Mouse (Mus musculus) heart, embryonic 14.5 days (tissue): ENCODE data around the gene Pla2g10. TPM values are rescaled to one million over a fixed set of nuclear protein-coding genes. Genes with fewer than 3 reads are reported as not detected.
A peak's percentile ranks its signal among the peaks of the same experiment; 100 is the strongest.
"Not testable (repeated sequence)": the region's sequence is repeated elsewhere in the genome, so short reads cannot be mapped to it uniquely, and the experiment has no call there.

Experiments
- ATAC-seq: fragments of 200-750 bp; cut with Nextera tagmentation; 2 replicates; pipeline ENCODE4 v1.8.0; 2017; ENCODE audit warnings: low read depth, moderate TSS enrichment; ENCODE audit not compliant: insufficient number of reproducible peaks, insufficient read depth, low FRiP score
- H3K27ac ChIP-seq, 2 experiments: fragments of 200-500 bp in 1 of 2; fragments of 300-500 bp in 1 of 2; sonication (generic) in 1 of 2; replicated peaks in 1 of 2; 2 replicates each; pipeline ENCODE4 v1.5.1; 2012 to 2014; ENCODE audit warnings: low read depth in 2 of 2, low read length in 2 of 2, control low read depth in 1 of 2, mild to moderate bottlenecking in 1 of 2, mixed read lengths in 1 of 2; ENCODE audit not compliant: control insufficient read depth in 1 of 2, insufficient read depth in 1 of 2
- H3K27me3 ChIP-seq: fragments of 300-500 bp; sonication (generic); 2 replicates; pipeline ENCODE4 v1.6.1; 2014; ENCODE audit warnings: mild to moderate bottlenecking, low read length, control low read depth; ENCODE audit not compliant: control insufficient read depth, insufficient read depth
- H3K36me3 ChIP-seq: fragments of 300-500 bp; sonication (generic); 2 replicates; pipeline ENCODE4 v1.6.1; 2014; ENCODE audit warnings: mild to moderate bottlenecking, control low read depth, low read length, mixed read lengths; ENCODE audit not compliant: control insufficient read depth, insufficient read depth
- H3K4me1 ChIP-seq, 2 experiments: fragments of 200-500 bp in 1 of 2; fragments of 300-500 bp in 1 of 2; sonication (generic) in 1 of 2; 2 replicates each; pipeline ENCODE4 v1.6.1; 2012 to 2014; ENCODE audit warnings: low read length in 2 of 2, control low read depth in 1 of 2, mixed read lengths in 1 of 2; ENCODE audit not compliant: control insufficient read depth in 2 of 2, insufficient read depth in 2 of 2
- H3K4me2 ChIP-seq: fragments of 300-500 bp; sonication (generic); 2 replicates; pipeline ENCODE4 v1.6.1; 2014; ENCODE audit warnings: mild to moderate bottlenecking, low read length
- H3K4me3 ChIP-seq, 2 experiments: fragments of 200-500 bp in 1 of 2; fragments of 300-500 bp in 1 of 2; sonication (generic) in 1 of 2; 2 replicates each; pipeline ENCODE4 v1.5.1; 2012 to 2014; ENCODE audit warnings: low read length in 2 of 2, mild to moderate bottlenecking in 2 of 2, control low read depth in 1 of 2, low read depth in 1 of 2, moderate library complexity in 1 of 2; ENCODE audit not compliant: control insufficient read depth in 1 of 2, insufficient read depth in 1 of 2
- H3K9ac ChIP-seq: fragments of 300-500 bp; sonication (generic); 2 replicates; pipeline ENCODE4 v1.6.1; 2014; ENCODE audit warnings: mild to moderate bottlenecking, low read length
- H3K9me3 ChIP-seq: fragments of 300-500 bp; sonication (generic); 2 replicates; pipeline ENCODE4 v1.6.1; 2016; ENCODE audit warnings: low read length, control low read depth; ENCODE audit not compliant: control insufficient read depth
- WGBS: fragments of 180-500 bp; shearing (Covaris S2); extraction: QIAGEN DNeasy Blood & Tissue Kit; methylation state at CpG from one replicate; pipeline ENCODE4 v1.1.7; 2014; 5-methylcytosine and 5-hydroxymethylcytosine counted together
- polyA plus RNA-seq: library from polyadenylated mRNA; unstranded; fragments of >200 nt; fragmentation: Nextera tagmentation; extraction: Ambion mirVana; gene quantifications from 2 replicates; pipeline ENCODE4 v1.2.1, GENCODE M21; 2014

Pla2g10 gene
- polyA plus RNA-seq, 1 experiment from 2014 or later = not detected

- not testable (repeated sequence) for H3K9ac ChIP-seq, H3K9me3 ChIP-seq, H3K4me1 ChIP-seq, H3K27ac ChIP-seq, H3K36me3 ChIP-seq, H3K4me2 ChIP-seq, ATAC-seq, H3K4me3 ChIP-seq, H3K27me3 ChIP-seq
- 93% methylated on average over 1 of the region's 1 CpGs for WGBS
These were observed 32.0 kb upstream of the Pla2g10 start for GRCm38 (mm10) chr16:13762807-13763206.

GRCm38 (mm10) chr16:13757823-13758222, 27.0 kb upstream of the Pla2g10 start:
- no peak for ATAC-seq
- WGBS = 83% methylated on average over 2 of the region's 2 CpGs
- Histone ChIP-seq H3K9ac (no peak overlapping the region), H3K27me3 (no peaks in the 10 kb centered on the region), H3K36me3 (no peaks in the 10 kb centered on the region), H3K9me3 (no peaks in the 10 kb centered on the region), H3K4me2 (no peak overlapping the region), H3K4me3 (no peak overlapping the region), H3K27ac (no peak overlapping the region), H3K4me1 (peaks cover 3 to 5% of the 10 kb centered on the region in 2 experiments; a peak in 1 of 4 replicates)

GRCm38 (mm10) chr16:13754400-13755190, 23.8 kb upstream of the Pla2g10 start:
- under 1% methylated on average over 65 of the region's 65 CpGs for WGBS
- Histone ChIP-seq H3K27me3 (no peaks in the 10 kb centered on the region), H3K9ac (peak overlapping the region; percentile 74), H3K4me3 (peak overlapping the region; percentile 65 to 91), H3K4me2 (peak overlapping the region; percentile 99), H3K36me3 (no peaks in the 10 kb centered on the region), H3K9me3 (no peaks in the 10 kb centered on the region), H3K4me1 (peaks cover 3 to 5% of the 10 kb centered on the region in 2 experiments; a peak in 1 of 4 replicates), H3K27ac (no peak overlapping the region)
- ATAC-seq = peak; percentile 93

GRCm38 (mm10) chr16:13753986-13754385, 23.2 kb upstream of the Pla2g10 start:
- H3K36me3 ChIP-seq = no peaks in the 10 kb centered on the region
- peak overlapping the region in 1 of 2 experiments; percentile 65; a peak in 2 of 4 replicates for H3K4me3 ChIP-seq
- peak overlapping the region; percentile 99 for H3K4me2 ChIP-seq
- ATAC-seq = no peak
- no peak overlapping the region for H3K9ac ChIP-seq
- H3K27me3 ChIP-seq = no peaks in the 10 kb centered on the region
- 70% methylated on average over 8 of the region's 8 CpGs for WGBS
- no peaks in the 10 kb centered on the region for H3K9me3 ChIP-seq
- no peak overlapping the region for H3K27ac ChIP-seq
- H3K4me1 ChIP-seq = peaks cover 3 to 5% of the 10 kb centered on the region in 2 experiments; a peak in 1 of 4 replicates

GRCm38 (mm10) chr16:13750626-13751025, 19.8 kb upstream of the Pla2g10 start:
- WGBS = 89% methylated on average over 13 of the region's 13 CpGs

GRCm38 (mm10) chr16:13749981-13750380, 19.2 kb upstream of the Pla2g10 start:
- Histone ChIP-seq H3K9ac (no peak overlapping the region), H3K27me3 (0 out of 2 replicates have a peak, but pooled peaks cover 2% of the 10 kb centered on the region), H3K36me3 (no peaks in the 10 kb centered on the region), H3K4me3 (no peak overlapping the region), H3K27ac (no peak overlapping the region), H3K9me3 (no peaks in the 10 kb centered on the region), H3K4me2 (no peak overlapping the region), H3K4me1 (peaks cover under 1 to 2% of the 10 kb centered on the region in 2 experiments; a peak in 1 of 4 replicates)
- WGBS = 52% methylated on average over 3 of the region's 3 CpGs
- ATAC-seq = no peak

More at GRCm38 (mm10) chr16:13750626-13751025, 19.8 kb upstream of the Pla2g10 start:
- H3K4me3 ChIP-seq = no peak overlapping the region
- H3K4me2 ChIP-seq = no peak overlapping the region
- H3K36me3 ChIP-seq = no peaks in the 10 kb centered on the region
- H3K4me1 ChIP-seq = peaks cover 3 to 5% of the 10 kb centered on the region in 2 experiments; a peak in 1 of 4 replicates
- no peaks in the 10 kb centered on the region for H3K9me3 ChIP-seq
- 0 out of 2 replicates have a peak, but pooled peaks cover 2% of the 10 kb centered on the region for H3K27me3 ChIP-seq
- no peak overlapping the region for H3K9ac ChIP-seq
- H3K27ac ChIP-seq = no peak overlapping the region
- ATAC-seq = no peak

GRCm38 (mm10) chr16:13749306-13749705, 18.5 kb upstream of the Pla2g10 start:
- Histone ChIP-seq H3K36me3 (no peaks in the 10 kb centered on the region), H3K4me3 (no peak overlapping the region), H3K4me2 (no peak overlapping the region), H3K9me3 (no peaks in the 10 kb centered on the region), H3K4me1 (no peaks in the 10 kb centered on the region), H3K9ac (no peak overlapping the region), H3K27ac (no peak overlapping the region), H3K27me3 (0 out of 2 replicates have a peak, but pooled peaks cover 2% of the 10 kb centered on the region)
- WGBS = 66% methylated on average over 5 of the region's 5 CpGs
- no peak for ATAC-seq
